Mouse (Mus musculus) liver, adult 2 months (tissue): ENCODE data around the gene Slc12a5.

Experiments
- CTCF ChIP-seq: fragments of 200-500 bp; IDR thresholded peaks from 2 replicates; pipeline ENCODE4 v1.5.1; 2011; ENCODE audit warnings: low read depth, low read length, control low read depth
- POLR2A ChIP-seq: fragments of 200-500 bp; IDR thresholded peaks from 2 replicates; pipeline ENCODE4 v1.6.1; 2011; ENCODE audit warnings: low read length, control low read depth; ENCODE audit not compliant: insufficient read depth; ENCODE audit errors: extremely low read depth

- no peak for TF ChIP-seq CTCF
- no peak for TF ChIP-seq POLR2A
Measured at GRCm38 (mm10) chr2:165035058-165035431, 74.4 kb downstream of the Slc12a5 start.
